Mouse (Mus musculus) ES-E14 (cell line): ENCODE data around the gene Tmprss13.

Source experiments
- CHD2 ChIP-seq: IDR thresholded peaks from 2 replicates; pipeline ENCODE4 v1.6.1; 2014; ENCODE audit warnings: mild to moderate bottlenecking, low read depth, low read length, inconsistent platforms
- HCFC1 ChIP-seq: IDR thresholded peaks from 2 replicates; pipeline ENCODE4 v1.6.1; 2012; ENCODE audit warnings: low read length, inconsistent platforms, borderline replicate concordance; ENCODE audit not compliant: insufficient read depth
- MAFK ChIP-seq: IDR thresholded peaks from 2 replicates; pipeline ENCODE4 v1.6.1; 2014; ENCODE audit warnings: mild to moderate bottlenecking, low read depth, low read length, inconsistent platforms; ENCODE audit not compliant: insufficient read depth
- ZNF384 ChIP-seq: IDR thresholded peaks from 2 replicates; pipeline ENCODE4 v1.6.1; 2012; ENCODE audit warnings: low read depth, low read length, inconsistent platforms

GRCm38 (mm10) chr9:45346276-45346675, 27.4 kb downstream of the Tmprss13 start:
- TF ChIP-seq HCFC1: no peak
- TF ChIP-seq ZNF384: no peak
- no peak for TF ChIP-seq CHD2
- no peak for TF ChIP-seq MAFK
